Mouse (Mus musculus) common myeloid progenitor, adult 5-6 weeks (primary cell): ENCODE measurements around the gene Pias4. TPM values are rescaled to one million over a fixed set of nuclear protein-coding genes. Genes with fewer than 3 reads are reported as not detected.
"Not testable (repeated sequence)": the region's sequence is repeated elsewhere in the genome, so short reads cannot be mapped to it uniquely, and the experiment has no call there.

Experiments used
- ATAC-seq: replicated peaks from 2 replicates; pipeline ENCODE4 v1.8.0; 2016; ENCODE audit warnings: low read depth, mild to moderate bottlenecking, moderate TSS enrichment, inconsistent platforms; ENCODE audit not compliant: poor library complexity, severe bottlenecking
- total RNA-seq: library from RNA; stranded (forward); fragments of 200-1000, 187-1606 nt; gene quantifications from 2 replicates; pipeline ENCODE4 v1.2.3, GENCODE M21; 2017

Gene Pias4
- 8.4 and 17.5 TPM in 2 replicates for total RNA-seq

DNA sequence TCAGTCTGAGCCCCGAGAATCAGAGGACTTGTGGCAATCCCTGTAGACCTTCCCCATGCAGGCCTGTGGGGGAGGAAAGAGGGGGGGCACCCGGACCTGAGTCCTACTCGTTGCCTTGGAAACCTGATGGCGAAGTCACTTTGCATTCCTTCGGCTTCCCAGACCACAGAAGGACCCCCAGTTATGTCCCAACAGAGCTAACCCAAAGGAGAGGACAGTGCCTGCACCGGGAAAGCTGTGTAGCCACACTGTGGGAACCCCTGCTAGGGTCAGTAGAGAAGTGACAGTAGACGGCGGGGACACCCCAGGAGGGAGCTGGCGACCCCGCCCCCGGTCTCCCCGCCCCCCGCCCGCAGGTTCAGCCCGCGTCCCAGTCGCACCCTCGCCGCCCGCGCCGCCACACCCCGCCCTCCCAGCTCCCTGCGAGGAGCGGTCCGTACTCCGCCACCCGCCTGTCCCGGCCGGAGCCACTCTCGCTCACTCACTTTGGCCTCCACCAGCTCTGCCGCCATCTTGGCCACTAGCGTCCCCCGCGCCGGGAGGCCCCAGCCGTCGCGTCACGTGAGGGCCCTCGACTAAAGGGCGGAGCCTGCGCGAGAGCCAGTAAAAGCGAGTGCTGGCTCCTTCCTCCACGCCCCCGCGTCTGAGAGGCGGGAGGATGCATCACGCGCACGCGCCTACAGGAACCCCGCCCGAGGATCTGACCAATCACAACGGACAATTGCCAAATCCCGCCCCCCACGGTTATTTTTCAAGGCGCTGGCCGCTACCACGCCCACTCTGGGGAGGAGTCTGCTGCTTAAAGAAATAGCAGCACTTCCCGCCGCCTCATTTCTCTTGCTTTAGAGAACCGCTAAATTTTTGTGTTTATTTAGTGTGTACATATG is at the start of gene Pias4:
Pias4 (minus strand) TSS at position 724 of the 887 bp plus-strand sequence.
- ATAC-seq: peak; percentile 85

- not testable (repeated sequence) for ATAC-seq
Measured at GRCm38 (mm10) chr10:81217267-81217666, 49.5 kb upstream of the Pias4 start.

DNA sequence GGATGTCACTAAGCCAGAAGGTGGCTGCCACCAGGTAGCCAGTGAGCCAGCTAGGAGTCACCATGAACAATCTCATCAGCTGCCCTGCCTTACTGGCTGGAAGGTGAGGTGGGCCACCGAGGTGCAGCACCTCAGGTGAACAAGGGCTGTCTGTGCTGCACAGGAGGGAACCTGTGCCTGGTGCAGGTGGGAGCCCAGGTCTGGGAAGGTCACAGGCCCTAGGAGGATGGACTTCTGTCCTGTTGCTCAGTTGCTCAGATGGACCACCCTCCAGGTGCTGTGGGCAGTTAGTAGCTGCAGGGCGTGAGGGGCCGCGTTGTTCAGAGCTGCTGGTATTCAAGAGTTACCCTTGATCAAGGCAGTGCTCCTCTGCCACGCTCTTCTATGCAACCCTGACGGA is 49.1 kb upstream of the Pias4 start:
- ATAC-seq: no peak

DNA sequence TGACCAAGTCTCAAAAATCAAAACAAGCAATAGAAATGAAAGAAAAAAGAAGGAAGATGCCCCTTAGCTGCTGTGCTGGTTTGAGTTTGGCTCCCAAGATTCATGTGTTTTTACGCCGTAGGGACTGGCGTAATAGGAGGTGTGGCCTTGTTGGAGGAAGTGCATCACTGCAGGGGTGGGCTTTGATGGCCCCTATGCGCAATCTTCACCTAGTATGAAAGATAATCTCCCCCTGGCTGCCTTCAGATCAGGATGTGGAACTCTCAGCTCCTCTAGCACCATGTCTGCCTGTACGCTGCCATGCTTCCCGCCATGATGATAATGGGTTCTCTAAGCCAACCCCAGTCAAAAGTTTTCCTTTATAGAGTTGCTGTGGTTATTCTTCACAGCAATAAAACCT is 48.5 kb upstream of the Pias4 start:
- ATAC-seq: no peak

GRCm38 (mm10) chr10:81210154-81210553 is 42.4 kb upstream of the Pias4 start:
- no peak for ATAC-seq

DNA sequence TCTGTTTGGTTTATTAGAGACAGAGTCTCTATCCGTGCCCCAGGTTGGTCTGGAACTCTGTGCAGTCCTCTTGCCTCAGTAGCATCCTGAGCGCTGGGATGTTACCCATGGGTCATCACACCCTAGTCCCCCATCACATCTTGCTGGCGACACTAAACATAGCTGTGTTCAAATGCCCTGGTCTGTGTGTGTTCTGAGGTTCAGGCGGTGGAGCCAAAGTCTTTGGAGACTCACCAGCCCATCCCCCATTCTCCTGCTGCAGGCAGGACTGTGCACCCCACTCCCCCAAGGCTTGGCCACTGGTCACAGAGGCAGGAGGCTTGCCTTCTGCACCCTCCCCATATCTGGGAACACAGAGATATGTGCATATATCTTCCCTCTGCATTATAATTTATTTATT is 36.4 kb upstream of the Pias4 start:
- ATAC-seq: no peak

DNA sequence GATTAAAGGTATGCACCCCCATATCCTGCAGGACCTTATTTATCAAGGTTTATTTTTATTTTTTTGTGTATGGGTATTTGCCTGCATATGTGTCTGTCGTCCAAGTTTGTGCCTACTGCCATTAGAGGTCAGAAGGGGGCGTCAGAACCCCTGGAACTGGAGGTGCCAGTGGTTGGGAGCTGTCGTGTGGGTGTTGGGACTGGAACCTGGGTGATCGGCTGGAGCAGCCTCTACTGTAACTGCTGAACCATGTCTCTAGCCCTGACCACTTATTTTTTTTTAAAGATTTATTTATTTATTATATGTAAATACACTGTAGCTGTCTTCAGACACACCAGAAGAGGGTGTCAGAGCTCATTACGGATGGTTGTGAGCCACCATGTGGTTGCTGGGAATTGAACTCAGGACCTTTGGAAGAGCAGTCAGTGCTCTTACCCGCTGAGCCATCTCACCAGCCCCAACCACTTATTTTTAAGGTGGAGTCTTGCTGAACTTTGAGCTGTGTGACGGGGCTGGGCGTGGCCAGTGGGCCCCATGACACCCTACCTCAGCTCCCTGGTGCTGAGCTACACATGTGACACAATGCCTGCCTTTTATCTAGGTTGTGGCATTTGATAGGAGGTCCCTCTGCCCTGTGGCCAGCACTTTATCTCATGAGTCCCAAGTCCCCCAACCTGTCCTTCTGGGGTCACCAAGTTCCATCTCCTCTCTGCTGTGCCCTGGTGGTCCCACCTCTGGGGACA is 35.4 kb upstream of the Pias4 start:
- ATAC-seq: peak; percentile 68

- no peak for ATAC-seq
Measured at GRCm38 (mm10) chr10:81201807-81202758, 34.4 kb upstream of the Pias4 start, which contains the start of gene Nmrk2. TSS of gene Nmrk2 (minus strand) at chr10:81202051.

DNA sequence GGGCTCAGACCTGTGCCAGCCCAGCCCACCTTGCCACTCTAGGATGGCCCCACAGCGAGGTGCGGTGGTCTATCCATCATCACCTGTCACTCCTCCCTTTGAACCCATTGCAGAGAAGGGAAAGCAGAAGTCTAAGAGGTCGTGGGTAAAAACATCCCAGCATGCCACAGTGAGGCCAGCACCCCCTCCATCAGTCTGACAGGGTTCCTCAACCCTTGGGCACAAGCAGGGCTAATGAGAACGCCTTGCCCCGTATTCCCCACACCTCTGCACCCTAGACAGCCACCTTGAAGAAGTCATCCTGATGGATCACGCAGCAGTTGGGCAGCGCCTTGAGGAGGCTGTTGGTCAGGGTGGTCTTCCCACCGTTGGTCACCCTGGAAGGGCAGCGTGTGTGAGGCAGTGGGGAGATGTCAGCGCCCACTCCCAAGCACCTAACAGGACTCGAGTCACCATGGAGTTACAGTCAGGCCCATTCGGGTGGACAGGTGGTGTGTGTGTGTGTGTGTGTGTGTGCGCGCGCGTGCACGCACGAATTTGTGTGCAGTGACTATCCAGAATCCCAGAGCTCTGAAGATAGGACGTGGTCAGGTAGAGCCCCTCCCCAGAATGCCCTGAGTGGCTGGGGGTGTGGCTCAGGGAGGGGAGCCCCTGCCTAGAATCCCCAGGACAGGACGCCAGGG is 33.0 kb upstream of the Pias4 start:
- ATAC-seq: no peak

- no peak for ATAC-seq
Measured at GRCm38 (mm10) chr10:81200141-81200540, 32.4 kb upstream of the Pias4 start.

GRCm38 (mm10) chr10:81198990-81199389 is 31.3 kb upstream of the Pias4 start:
- no peak for ATAC-seq

GRCm38 (mm10) chr10:81198230-81198629 is 30.5 kb upstream of the Pias4 start:
- ATAC-seq: peak; percentile 58

DNA sequence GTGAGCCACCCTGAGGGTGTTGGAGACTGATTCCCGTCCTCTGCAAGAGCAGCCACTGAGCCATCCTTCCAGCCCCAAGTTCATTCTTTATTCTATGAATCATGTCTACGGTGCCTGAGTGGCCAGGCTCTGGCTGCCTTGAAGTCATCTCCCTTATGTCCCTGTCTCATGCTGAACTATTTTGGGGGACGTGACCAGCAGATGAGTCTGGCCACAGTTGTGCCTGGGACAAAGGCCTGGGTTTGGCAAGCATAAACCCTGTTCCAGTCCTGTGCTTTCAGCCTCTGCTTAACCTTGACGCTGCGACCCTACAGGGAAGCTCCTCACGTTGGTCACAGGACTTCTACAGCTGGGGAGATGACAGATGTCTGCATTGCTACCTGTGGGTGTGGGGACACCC is 29.6 kb upstream of the Pias4 start:
- ATAC-seq: no peak

DNA sequence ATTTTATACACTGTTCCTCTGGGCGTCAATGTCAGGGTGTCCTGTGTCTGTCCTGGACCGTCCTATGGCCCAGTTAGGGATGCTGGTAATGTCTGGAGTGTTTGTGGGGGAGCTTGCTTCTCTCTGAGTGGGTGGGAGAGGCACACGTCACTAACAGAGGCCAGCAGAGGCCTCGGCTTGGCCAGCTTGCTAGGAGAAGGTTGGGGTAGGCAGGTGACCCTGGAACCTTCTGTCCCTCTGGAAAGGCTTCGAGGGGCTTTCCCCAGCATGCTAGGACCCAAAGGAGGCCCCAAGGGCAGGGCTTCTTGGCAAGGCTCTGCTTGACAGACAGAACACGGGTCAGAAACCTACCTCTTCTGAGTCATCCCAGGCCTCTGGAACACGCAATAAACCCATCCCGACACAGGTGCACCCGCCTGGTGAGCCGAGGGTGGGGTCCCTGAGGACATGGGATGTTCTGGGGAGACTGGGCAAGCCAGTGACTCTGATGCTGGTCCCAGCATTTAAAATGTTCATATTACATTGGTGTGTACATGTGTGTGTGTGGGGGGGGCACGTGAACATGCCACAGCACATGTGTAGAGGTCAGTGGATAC is 28.8 kb upstream of the Pias4 start:
- ATAC-seq: no peak

DNA sequence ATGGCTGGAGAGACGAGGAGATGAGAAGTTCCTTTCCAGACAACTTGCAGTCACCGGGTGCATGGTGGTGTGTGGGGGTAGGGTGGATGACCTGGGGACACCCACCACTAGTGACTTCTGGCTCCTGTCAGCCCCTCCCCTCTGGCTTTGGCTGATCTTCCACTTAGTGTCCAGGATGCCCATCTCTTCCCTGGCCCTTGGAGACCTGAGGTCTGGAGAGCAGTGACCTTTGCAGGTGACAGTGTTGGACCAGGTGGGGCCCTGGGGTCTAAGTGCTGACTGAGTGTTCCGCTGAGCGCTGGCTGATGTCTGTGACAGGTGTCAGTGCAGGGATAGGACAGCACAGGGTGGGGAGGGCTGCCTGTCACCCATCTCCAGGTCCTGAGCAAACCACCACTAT is 27.6 kb upstream of the Pias4 start:
- no peak for ATAC-seq

DNA sequence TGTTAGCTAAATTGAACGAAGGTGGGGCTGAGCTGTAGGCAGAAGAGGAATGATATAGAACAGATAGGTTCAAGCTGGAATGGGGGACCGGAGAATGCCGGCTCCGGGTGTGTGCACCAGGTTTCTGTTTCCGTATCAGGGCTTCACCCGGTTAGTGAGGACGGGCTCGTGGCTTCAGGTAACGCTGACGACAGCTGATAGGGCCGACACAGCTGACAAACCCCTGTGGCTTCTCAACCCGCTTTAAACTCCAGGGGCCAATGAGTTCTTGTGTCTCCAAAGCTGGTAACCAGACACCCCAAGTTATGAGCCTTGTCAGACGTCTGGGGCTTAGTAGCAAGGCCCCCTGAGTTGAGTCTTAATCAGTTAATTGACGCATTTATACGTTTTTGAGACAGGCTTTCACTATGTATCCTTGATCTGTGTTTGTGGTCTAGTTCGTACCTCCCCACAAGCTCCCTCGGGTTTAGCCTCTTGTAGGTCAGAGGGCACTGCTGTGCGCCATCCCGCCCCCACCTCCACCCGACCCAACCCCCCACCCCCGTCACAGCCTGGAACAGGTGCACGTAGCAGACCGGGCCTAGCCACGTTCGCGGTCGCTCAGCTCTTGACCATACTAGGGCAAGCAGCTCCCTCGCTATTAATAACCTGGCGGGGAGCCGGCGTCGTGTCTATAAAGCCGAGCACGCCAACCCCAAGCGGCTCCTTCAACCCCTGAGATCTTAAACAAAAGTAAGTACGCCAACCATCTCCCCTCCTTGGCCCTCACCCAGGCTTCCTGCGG is 26.5 kb upstream of the Pias4 start:
- ATAC-seq: no peak

- ATAC-seq: 0 out of 2 replicates have a peak, but pooled peaks have one; percentile 9
Measured at GRCm38 (mm10) chr10:81192968-81193501, 25.3 kb upstream of the Pias4 start.
